Mouse (Mus musculus) large intestine, adult 2 months (tissue): ENCODE data around the gene Cplx3. TPM values are rescaled to one million over a fixed set of nuclear protein-coding genes. Genes with fewer than 3 reads are reported as not detected.

Experiments
- DNase-seq: peaks from one replicate; pipeline ENCODE4 v3.0.0-alpha.2; 2012; ENCODE audit warnings: low read depth, low spot score
- WGBS: fragments of 180-500 bp; shearing (Covaris S2); methylation state at CpG from one replicate; pipeline ENCODE4 v1.1.7; 2018; 5-methylcytosine and 5-hydroxymethylcytosine counted together
- polyA plus RNA-seq: library from polyadenylated mRNA; depleted of rRNA; stranded (reverse); fragments of >200 nt; gene quantifications from 2 replicates; pipeline ENCODE4 v1.2.3, GENCODE M21; 2012

The Cplx3 gene
- polyA plus RNA-seq, 1 experiment = not detected

DNA sequence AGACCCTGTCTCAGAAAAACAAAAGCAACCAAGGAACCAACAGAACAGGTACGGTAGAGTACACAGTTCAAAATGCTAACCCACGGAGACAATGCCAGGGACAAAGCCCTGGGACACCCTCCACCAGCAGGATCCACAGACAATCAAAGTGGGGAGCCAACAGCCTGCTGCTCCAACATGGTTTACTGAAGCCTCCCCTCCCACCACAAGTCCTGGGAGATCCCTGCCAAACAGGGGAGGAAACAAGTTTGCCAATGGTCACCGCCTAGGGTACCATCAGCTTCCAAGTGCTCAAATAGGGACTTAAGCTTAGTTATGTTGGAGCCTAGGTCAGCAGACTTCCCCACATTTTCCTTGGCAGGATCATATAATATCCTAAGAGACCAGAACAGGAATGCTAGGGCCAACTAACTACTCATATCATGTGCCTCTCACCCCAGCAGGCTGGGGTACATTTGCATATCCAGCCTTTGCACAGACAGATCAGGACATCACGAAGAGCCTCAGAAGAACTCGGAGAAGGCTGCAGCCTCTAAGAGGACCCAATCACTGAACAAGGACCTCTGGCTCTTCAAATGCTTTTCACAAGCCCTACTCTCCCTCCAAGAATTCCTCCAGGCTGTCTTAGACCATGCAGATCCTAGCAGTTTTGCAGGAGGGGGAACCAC, 33.7 kb upstream of the Cplx3 start:
- 22% methylated on average over 5 of the region's 5 CpGs for WGBS
- no peak for DNase-seq

DNA sequence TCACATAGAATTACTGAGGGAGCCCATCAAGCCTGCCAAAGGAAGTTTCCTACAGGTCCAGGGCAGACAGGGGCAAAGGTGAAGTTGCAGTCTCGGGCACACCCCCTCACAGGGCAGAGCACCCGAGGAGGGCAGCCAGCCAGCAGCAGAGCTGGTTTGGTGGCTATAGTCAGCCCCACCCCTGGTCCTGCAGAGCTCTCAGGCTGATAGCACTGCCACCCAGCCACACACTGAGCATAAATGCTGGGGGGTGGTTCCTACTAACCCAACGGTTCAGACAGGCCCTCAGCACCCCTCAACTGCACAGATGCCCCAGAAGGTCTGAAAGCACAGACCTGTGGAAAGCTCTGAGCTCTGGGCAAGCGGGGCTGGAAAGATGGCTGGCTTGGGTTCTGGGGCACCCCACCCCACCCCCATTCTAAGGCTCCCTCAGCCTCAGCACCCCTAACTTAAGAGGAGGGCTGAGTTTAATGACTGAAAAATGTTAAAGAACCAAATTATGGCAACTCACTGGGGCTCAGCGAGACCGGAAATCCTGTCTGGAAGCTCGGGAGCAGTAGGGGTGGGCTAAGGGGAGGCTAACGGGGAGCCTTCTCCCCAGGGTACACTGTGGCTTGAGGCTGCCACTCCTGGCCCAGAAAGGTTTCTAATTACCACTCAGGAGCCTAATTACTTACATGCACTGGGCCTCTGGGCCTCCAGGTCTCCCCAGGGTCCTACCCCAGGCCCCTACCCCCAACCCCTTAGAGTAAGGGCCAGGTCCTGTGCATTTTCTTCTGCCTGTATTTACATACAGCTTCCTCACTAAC, 32.8 kb upstream of the Cplx3 start:
- peak; percentile 86 for DNase-seq
- WGBS = 13% methylated on average over 8 of the region's 8 CpGs

DNA sequence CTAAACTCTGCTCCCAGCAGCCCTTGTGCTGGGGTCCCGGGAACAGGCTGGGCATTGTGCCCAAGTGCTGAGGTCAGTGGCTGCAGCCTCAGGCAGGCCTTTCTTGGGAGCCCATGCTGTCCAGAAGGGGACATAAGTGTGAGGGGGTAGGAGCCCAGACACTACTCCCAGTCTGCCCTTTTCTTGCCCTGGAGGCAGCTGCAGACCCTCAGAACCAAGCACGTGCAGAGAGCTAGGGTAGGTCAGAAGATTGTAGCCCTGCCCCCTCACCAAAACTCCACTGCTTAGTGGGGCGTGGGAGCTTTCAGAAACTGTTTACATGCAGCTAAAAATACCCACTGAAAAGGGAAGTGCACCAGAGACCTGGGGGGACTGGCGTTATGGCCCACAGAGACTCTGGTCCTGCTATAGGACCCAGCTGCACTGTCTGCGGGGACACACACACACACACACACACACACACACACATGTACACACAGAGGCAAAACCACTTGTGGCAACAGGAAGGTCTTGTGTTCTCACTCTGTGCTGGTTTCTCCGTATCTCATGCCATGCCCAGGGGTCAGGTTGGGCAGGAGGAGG, 31.8 kb upstream of the Cplx3 start:
- DNase-seq = no peak
- 2% methylated on average over 6 of the region's 6 CpGs for WGBS

GRCm38 (mm10) chr9:57637272-57637671, 31.2 kb upstream of the Cplx3 start:
- 34% methylated on average over 3 of the region's 3 CpGs for WGBS
- DNase-seq = no peak

- no peak for DNase-seq
- 24% methylated on average over 4 of the region's 4 CpGs for whole genome bisulfite sequencing
Measured at GRCm38 (mm10) chr9:57633481-57634024, 27.5 kb upstream of the Cplx3 start.

DNA sequence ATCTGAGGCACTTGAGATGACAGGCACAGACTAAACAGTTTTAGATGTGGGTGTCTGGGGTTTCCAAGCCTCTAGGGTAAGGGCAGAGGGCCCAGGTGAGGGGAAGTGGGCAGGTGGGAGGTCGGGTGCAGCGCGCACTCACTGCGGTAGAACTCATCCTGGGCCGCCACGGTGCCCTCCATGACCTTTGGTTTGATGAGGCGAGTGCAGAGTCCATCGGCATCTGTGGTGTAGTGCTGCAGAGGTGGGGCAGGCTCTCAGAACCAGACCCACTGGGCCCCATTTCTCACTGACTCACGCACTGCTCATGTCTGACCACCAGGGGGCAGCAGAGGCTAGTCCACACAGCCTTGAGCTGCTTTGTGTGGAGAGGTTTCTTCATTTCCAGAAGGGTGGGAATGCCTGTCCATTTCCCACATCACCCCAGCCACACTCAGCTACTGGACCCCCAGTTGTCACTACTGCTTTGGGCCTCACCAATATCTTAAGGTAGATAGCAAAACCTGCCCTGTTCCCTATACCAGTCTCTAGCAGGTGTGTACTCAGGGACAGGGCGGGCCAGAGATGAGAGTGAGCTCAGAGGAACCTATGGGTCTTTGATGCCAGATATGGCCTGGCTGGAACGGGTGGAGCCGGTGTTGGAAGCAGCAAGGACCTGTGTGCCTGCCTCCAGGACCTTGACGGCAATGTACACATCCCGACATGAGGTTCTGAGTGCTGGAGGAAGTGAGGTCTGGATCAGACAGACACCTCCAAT, 23.2 kb upstream of the Cplx3 start:
- DNase-seq = no peak
- 48% methylated on average over 14 of the region's 14 CpGs for WGBS

- 89% methylated on average over 12 of the region's 12 CpGs for WGBS
- no peak for DNase-seq
Measured at GRCm38 (mm10) chr9:57628717-57629116, 22.6 kb upstream of the Cplx3 start.

DNA sequence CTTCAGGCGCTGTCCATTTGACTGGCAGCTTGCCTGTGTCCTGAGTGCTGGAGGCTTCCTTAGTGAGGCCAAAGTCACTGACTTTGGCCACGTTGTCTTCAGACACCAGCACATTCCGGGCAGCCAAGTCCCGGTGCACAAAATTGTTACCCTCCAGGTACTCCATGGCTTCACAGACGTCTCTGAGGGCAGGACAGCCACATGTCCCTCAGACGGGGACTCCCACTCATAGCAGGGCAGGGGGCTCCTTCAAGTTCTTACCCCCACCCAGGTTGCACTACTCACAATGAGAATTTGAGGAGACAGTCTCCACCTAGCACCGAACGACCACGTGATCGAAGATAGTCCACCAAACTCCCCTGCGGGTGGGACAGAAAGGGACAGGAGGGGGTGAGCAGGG, 21.8 kb upstream of the Cplx3 start:
- WGBS = 92% methylated on average over 11 of the region's 11 CpGs
- no peak for DNase-seq

- 91% methylated on average over 17 of the region's 17 CpGs for WGBS
Measured at GRCm38 (mm10) chr9:57627191-57627590, 21.1 kb upstream of the Cplx3 start.

GRCm38 (mm10) chr9:57625674-57626500, 19.8 kb upstream of the Cplx3 start:
- WGBS = 85% methylated on average over 15 of the region's 15 CpGs
- DNase-seq = no peak

More at GRCm38 (mm10) chr9:57627191-57627590, 21.1 kb upstream of the Cplx3 start:
- no peak for DNase-seq

DNA sequence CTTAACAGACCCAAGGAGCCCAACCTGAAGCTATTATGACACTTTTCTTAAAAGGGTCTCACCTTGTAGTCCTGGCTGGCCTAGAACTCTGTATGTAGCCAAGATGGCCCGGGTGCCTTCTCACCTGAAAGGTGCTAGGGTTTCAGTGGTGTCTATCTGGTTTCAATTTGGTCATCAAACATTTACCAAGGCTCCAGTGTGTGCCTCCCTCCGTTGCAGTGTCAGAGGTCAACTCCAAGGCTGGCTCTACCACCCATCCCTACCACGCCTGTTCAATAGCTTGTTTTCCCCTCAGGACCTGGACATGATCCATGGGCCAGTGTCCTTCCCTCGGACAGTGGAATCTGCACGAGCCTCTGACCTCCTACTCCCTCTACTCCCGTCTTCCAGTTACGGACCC, 18.2 kb upstream of the Cplx3 start:
- 52% methylated on average over 7 of the region's 7 CpGs for WGBS

DNA sequence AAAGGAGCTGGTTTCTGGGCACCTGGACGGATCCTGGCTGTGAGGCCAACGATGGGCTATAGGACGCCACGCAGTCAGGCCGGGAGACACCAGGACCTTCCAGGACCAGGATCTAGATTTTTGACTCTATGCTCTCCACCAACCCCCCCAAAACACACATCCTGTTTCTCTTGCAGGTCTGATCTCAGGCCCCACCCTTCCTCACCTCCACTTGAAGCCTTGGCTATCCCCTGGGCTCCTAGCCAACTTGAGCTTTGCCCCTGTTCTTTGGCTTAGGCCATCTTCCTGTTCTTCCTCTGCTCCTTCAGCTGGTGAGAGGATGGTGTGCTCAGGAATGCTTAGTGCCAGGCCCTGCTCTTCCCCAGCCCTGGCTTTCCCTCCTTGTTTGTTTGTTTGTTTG, 14.6 kb upstream of the Cplx3 start, which contains the start of gene Lman1l:
Lman1l (minus strand) TSS at position 101 of the 400 bp plus-strand sequence.
- 80% methylated on average over 5 of the region's 5 CpGs for WGBS
- DNase-seq = no peak

More for the DNA sequence above, 18.2 kb upstream of the Cplx3 start:
- DNase-seq = no peak

GRCm38 (mm10) chr9:57618854-57619253, 12.8 kb upstream of the Cplx3 start:
- DNase-seq = no peak

DNA sequence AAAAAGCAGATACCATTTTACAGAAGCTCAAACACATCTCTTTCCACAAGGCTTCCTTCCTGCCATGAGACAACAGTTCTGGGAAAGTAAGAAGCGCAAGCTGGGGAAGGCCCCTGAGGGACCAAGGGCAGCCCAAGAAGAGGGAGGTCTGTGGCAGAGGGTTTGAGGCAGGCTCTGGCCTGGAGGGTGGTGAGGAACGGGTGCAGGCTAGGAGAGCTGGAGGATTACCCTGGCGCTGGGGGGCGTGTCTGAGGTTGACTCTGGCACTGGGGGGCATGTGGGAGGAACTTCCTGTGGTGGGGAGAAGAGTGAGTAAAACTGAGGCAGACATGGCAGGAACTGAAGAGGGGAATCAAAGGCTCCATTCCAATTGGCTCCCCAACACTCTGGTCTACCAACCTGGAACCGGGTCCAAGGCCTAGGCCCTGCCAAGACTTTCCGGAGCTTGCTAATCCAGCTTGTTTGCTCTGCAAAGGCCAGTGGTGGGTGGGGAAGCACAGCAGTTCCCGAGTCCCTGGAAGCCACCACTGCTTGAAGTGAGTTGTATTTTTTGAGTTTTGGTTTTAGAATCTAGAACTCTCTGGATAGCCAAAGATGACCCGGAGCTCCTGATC, 11.6 kb upstream of the Cplx3 start:
- 50% methylated on average over 8 of the region's 8 CpGs for WGBS
- DNase-seq = no peak

More at GRCm38 (mm10) chr9:57618854-57619253, 12.8 kb upstream of the Cplx3 start:
- WGBS = 36% methylated on average over 8 of the region's 8 CpGs

DNA sequence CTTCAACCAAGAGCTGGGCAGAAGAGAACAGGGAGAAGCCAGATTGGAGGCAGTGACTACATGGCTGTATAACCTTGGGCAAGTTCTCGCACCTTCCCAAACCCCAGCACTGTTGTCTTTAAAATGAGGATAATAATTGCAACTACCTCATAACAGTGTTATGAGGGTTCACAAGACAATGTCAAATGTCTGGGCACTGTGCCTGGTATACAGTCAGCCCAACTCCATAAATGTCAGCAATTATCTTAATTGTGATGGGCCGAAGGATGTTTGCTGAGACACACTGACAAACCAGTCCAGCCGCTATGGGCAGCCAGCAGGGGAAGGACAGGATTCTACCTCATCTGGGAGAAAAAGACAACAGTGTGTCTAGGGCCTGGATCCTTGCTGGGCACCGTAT, 8.7 kb upstream of the Cplx3 start:
- whole genome bisulfite sequencing = 37% methylated on average over 4 of the region's 4 CpGs

GRCm38 (mm10) chr9:57613975-57614374, 7.9 kb upstream of the Cplx3 start:
- WGBS = 79% methylated on average over 7 of the region's 7 CpGs
- no peak for DNase-seq

More for the DNA sequence above, 8.7 kb upstream of the Cplx3 start:
- no peak for DNase-seq

- no peak for DNase-seq
- WGBS = 64% methylated on average over 7 of the region's 7 CpGs
Measured at GRCm38 (mm10) chr9:57612587-57612986, 6.5 kb upstream of the Cplx3 start.

- 54% methylated on average over 3 of the region's 3 CpGs for WGBS
- DNase-seq = no peak
Measured at GRCm38 (mm10) chr9:57610359-57610826, 4.3 kb upstream of the Cplx3 start.
